Mouse (Mus musculus) thymus, adult 2 months (tissue): ENCODE results near the gene Snta1.

ENCODE experiments used
- CTCF ChIP-seq: fragments of 200-500 bp; IDR thresholded peaks from 2 replicates; pipeline ENCODE4 v1.5.1; 2012; ENCODE audit warnings: mild to moderate bottlenecking, control low read depth, low read length, moderate library complexity, borderline replicate concordance; ENCODE audit not compliant: control insufficient read depth, poor library complexity, insufficient read depth; ENCODE audit errors: extremely low read depth
- POLR2A ChIP-seq: fragments of 200-500 bp; IDR thresholded peaks from 2 replicates; pipeline ENCODE4 v1.6.1; 2012; ENCODE audit warnings: mild to moderate bottlenecking, low read length, control low read depth, moderate library complexity; ENCODE audit not compliant: control insufficient read depth, poor library complexity, insufficient read depth; ENCODE audit errors: extremely low read depth

- TF ChIP-seq POLR2A, result no peak
- TF ChIP-seq CTCF, result no peak
These were observed 59.7 kb downstream of the Snta1 start for GRCm38 (mm10) chr2:154348152-154348551.
